Mouse (Mus musculus): ENCODE results near the gene Myo1e. TPM values are rescaled to one million over a fixed set of nuclear protein-coding genes. Genes with fewer than 3 reads are reported as not detected.

Gene Myo1e
- total RNA-seq, 1 experiment from 2014 or later = 95.9 TPM

DNA sequence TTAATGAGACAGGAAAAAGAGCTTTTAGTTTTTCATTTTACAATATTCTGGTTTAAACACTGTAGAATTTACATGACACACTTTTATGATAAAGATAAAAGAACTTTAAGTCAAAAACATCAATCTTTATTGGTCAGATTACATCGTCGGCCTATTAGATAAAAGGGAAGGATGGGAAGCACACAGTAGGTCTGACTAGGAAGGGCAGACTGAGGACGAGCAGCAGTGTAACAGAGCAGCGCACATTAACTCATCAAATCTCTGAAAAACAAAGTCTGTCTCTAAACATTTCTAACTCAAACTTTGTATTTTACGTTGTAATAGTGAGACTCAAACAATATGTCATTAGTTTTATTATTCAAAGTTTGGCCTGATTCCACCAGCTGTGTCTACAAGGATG, 241.9 kb downstream of the Myo1e start:
- ATAC-seq (ENCODE audit: extremely low read depth, insufficient number of reproducible peaks, low FRiP score, poor library complexity, severe bottlenecking) = no peak

Other genes with a start within 250 kb of the Myo1e start
- gene Bnip2, start 217.9 kb upstream of the Myo1e start, total RNA-seq (2017) = 150 and 154 TPM in 2 replicates
- 144 and 187 TPM in 2 replicates for gene Gtf2a2, start 194.8 kb upstream of the Myo1e start, total RNA-seq (2017)
- 0.12 TPM in 1 of 2 replicates, not detected in the other for gene Gcnt3, start 169.3 kb upstream of the Myo1e start, total RNA-seq (2017)
- not detected in 2 replicates for gene Fam81a, start 64.8 kb upstream of the Myo1e start, total RNA-seq (2017)
- 0.49 and 1.2 TPM in 2 replicates for gene Ccnb2, start 214.2 kb downstream of the Myo1e start, total RNA-seq (2017)

Measured in neutrophil, adult 5-6 weeks (primary cell).